Mouse (Mus musculus) heart, postnatal 14 days (tissue): Measurements from ENCODE around the gene Samd14. TPM values are rescaled to one million over a fixed set of nuclear protein-coding genes. Genes with fewer than 3 reads are reported as not detected.
"Not testable (repeated sequence)": the region's sequence is repeated elsewhere in the genome, so short reads cannot be mapped to it uniquely, and the experiment has no call there.

Experiments used
- DNase-seq, 2 experiments: peaks; one replicate each; pipeline ENCODE4 v3.0.0; 2021 to 2022
- intact Hi-C: fragments of 180-260 bp; cut with DNase I; formaldehyde crosslinking; loops from one replicate; pipeline ENCODE4 v1.15.1; 2025
- long read RNA-seq, 2 experiments: library from polyadenylated mRNA; stranded (forward); transcript quantifications; one replicate each; pipeline ENCODE4 v2.0.0; 2021
- total RNA-seq, 2 experiments: library from RNA; stranded (reverse); gene quantifications; 2 replicates each; pipeline ENCODE4 v1.2.3; 2021

The Samd14 gene
- 1 to 10 TPM; 2.2 TPM for total RNA-seq
- long read RNA-seq, experiment 1, partial matches to known transcripts: 0 of 3 reads
- long read RNA-seq, experiment 1, other reads (novel, unspliced or antisense): 0 of 3 reads
- long read RNA-seq, experiment 2, partial matches to known transcripts: 0 of 2 reads
- long read RNA-seq, experiment 2, other reads (novel, unspliced or antisense): 0 of 2 reads

- intact Hi-C loops: no loop called here
Measured at GRCm38 (mm10) chr11:95009629-95010014, at the start of gene Samd14. Gene Samd14 (plus strand): TSS chr11:95009879.

GRCm38 (mm10) chr11:94962534-94963101 is 47.1 kb upstream of the Samd14 start:
- no peak for DNase-seq
- intact Hi-C loops: no loop called here

More at GRCm38 (mm10) chr11:95009629-95010014, at the start of gene Samd14:
- peak; percentile 65 to 74 for DNase-seq

GRCm38 (mm10) chr11:94967419-94967818 is 42.3 kb upstream of the Samd14 start, which contains the start of gene Hils1:
Gene Hils1 (plus strand): TSS chr11:94967593.
- intact Hi-C loops: no loop called here

GRCm38 (mm10) chr11:94968187-94968586 is 41.5 kb upstream of the Samd14 start:
- DNase-seq: no peak
- intact Hi-C loops: loop anchor here (2.0 kb wide), 1 partner anchor 23 kb away; no protein-coding TSS in a partner anchor

More at GRCm38 (mm10) chr11:94967419-94967818, 42.3 kb upstream of the Samd14 start, which contains the start of gene Hils1:
- no peak for DNase-seq

GRCm38 (mm10) chr11:94969709-94970108 is 40.0 kb upstream of the Samd14 start:
- intact Hi-C loops: loop anchor here (1.0 to 2.0 kb wide), 2 partner anchors 25 to 30 kb away; no protein-coding TSS in a partner anchor
- not testable (repeated sequence) for DNase-seq

GRCm38 (mm10) chr11:94970210-94970943 is 39.3 kb upstream of the Samd14 start:
- intact Hi-C loops: loop anchor here (1.0 kb wide), 1 partner anchor 31 kb away; no protein-coding TSS in a partner anchor
- peak; percentile 72 to 84 for DNase-seq

- intact Hi-C loops: no loop called here
- no peak for DNase-seq
Measured at GRCm38 (mm10) chr11:94971895-94972615, 37.6 kb upstream of the Samd14 start.

GRCm38 (mm10) chr11:94972887-94973286 is 36.8 kb upstream of the Samd14 start:
- intact Hi-C loops: no loop called here
- DNase-seq: no peak

- intact Hi-C loops: no loop called here
- peak in 1 of 2 experiments; percentile 46 for DNase-seq
Measured at GRCm38 (mm10) chr11:94973313-94973712, 36.4 kb upstream of the Samd14 start.

- intact Hi-C loops: loop anchor here (5.0 kb wide), 1 partner anchor 67 kb away; the partner anchor contains the start of gene Pdk2
- DNase-seq: peak; percentile 44 to 63
Measured at GRCm38 (mm10) chr11:94974951-94975350, 34.7 kb upstream of the Samd14 start.

- intact Hi-C loops: loop anchor here (5.0 kb wide), 1 partner anchor 66 kb away; the partner anchor contains the start of gene Pdk2
- no peak for DNase-seq
Measured at GRCm38 (mm10) chr11:94976199-94976598, 33.5 kb upstream of the Samd14 start, which contains the start of gene Sgca. Gene Sgca (minus strand): TSS chr11:94976327.

- intact Hi-C loops: loop anchor here (5.0 kb wide), 1 partner anchor 64 kb away; the partner anchor contains the start of gene Pdk2
- no peak for DNase-seq
Measured at GRCm38 (mm10) chr11:94978178-94978915, 31.3 kb upstream of the Samd14 start.

- intact Hi-C loops: loop anchor here (1.0 to 5.0 kb wide), 2 partner anchors 22 to 63 kb away; partner anchors contain the start of gene Pdk2
- peak; percentile 98 to 99 for DNase-seq
Measured at GRCm38 (mm10) chr11:94978947-94979346, 30.7 kb upstream of the Samd14 start.

GRCm38 (mm10) chr11:94979462-94980179 is 30.1 kb upstream of the Samd14 start:
- no peak for DNase-seq

GRCm38 (mm10) chr11:94985140-94985539 is 24.5 kb upstream of the Samd14 start:
- intact Hi-C loops: no loop called here
- DNase-seq: no peak

More at GRCm38 (mm10) chr11:94979462-94980179, 30.1 kb upstream of the Samd14 start:
- intact Hi-C loops: loop anchor here (1.0 to 5.0 kb wide), 2 partner anchors 22 to 63 kb away; partner anchors contain the start of gene Pdk2

- DNase-seq: no peak
Measured at GRCm38 (mm10) chr11:94985822-94986221, 23.9 kb upstream of the Samd14 start.

GRCm38 (mm10) chr11:94986435-94986834 is 23.2 kb upstream of the Samd14 start:
- intact Hi-C loops: no loop called here
- no peak for DNase-seq

More at GRCm38 (mm10) chr11:94985822-94986221, 23.9 kb upstream of the Samd14 start:
- intact Hi-C loops: no loop called here

GRCm38 (mm10) chr11:94987341-94987740 is 22.3 kb upstream of the Samd14 start:
- intact Hi-C loops: no loop called here
- no peak for DNase-seq

- no peak for DNase-seq
Measured at GRCm38 (mm10) chr11:94987851-94988250, 21.8 kb upstream of the Samd14 start.

More at GRCm38 (mm10) chr11:94987851-94988250, 21.8 kb upstream of the Samd14 start:
- intact Hi-C loops: no loop called here
